22 mouse cellular contexts compared by ENCODE assay signal in the genomic region with DNA sequence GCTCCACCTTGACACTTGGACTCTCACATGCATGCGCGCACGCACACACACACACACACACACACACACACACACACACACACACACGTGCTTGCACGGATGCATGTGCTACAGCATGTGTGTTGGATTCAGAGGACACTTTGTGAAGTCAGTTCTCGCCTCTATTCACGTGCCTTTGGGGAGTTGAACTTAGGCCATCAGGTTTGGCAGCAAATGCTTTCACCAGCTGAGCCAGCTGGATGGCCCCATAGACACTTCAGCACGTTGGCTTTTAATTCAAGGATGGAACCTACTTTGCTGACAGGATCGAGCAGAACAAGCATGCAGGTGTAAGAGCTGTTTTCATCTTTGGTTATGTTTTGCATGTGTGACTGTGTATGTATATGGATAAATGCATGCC. TPM values are rescaled to one million over a fixed set of nuclear protein-coding genes. Genes with fewer than 3 reads are reported as not detected.
"Had no signal": no experiment of that assay in that cellular context is flagged by ENCODE, and none has a peak within 500 bp of the region (broad histone marks: within the 10 kb centered on the region; RNA-seq: fewer than 3 reads in every experiment).

No protein-coding gene starts in this region.

- H3K9me3 ChIP-seq: kidney, embryonic 15.5 days; lung, embryonic 15.5 days; midbrain, embryonic 10.5 days; midbrain, embryonic 15.5 days; neural tube, embryonic 12.5 days; neural tube, embryonic 15.5 days had no signal

- H3K4me3 ChIP-seq: kidney, embryonic 15.5 days; left cerebral cortex, adult 2 months; lung, embryonic 15.5 days; megakaryocyte, embryonic 14.5 days; midbrain, embryonic 10.5 days; midbrain, embryonic 15.5 days; neural tube, embryonic 12.5 days; neural tube, embryonic 15.5 days had no signal

- DNase-seq: kidney, postnatal 10 days; kidney, postnatal 36 days; layer of hippocampus, postnatal 36 days; lung, adult 18-20 months; lung, postnatal 10 days; lung, postnatal 36 days; right cerebral cortex, postnatal 14 days; right cerebral cortex, postnatal 4 days; thymus, adult 2 months; thymus, postnatal 14 days; thymus, postnatal 4 days had no signal

- H3K4me2 ChIP-seq: kidney, embryonic 15.5 days; liver, embryonic 11.5 days; lung, embryonic 15.5 days; midbrain, embryonic 15.5 days; neural tube, embryonic 12.5 days; neural tube, embryonic 15.5 days had no signal

- H3K9ac ChIP-seq: kidney, embryonic 15.5 days; liver, embryonic 14.5 days; lung, embryonic 15.5 days; midbrain, embryonic 15.5 days; neural tube, embryonic 12.5 days; neural tube, embryonic 15.5 days had no signal

- H3K27ac ChIP-seq: kidney, embryonic 15.5 days; left cerebral cortex, adult 2 months; liver, embryonic 14.5 days; lung, embryonic 15.5 days; midbrain, embryonic 10.5 days; midbrain, embryonic 15.5 days; neural tube, embryonic 12.5 days; neural tube, embryonic 15.5 days; stomach, postnatal 0 days had no signal

- ATAC-seq: midbrain, embryonic 15.5 days had no signal

- H3K4me1 ChIP-seq: midbrain, embryonic 10.5 days; midbrain, embryonic 15.5 days; neural tube, embryonic 12.5 days; neural tube, embryonic 15.5 days had no signal

- H3K36me3 ChIP-seq: kidney, embryonic 15.5 days; lung, embryonic 15.5 days; midbrain, embryonic 10.5 days; midbrain, embryonic 15.5 days; neural tube, embryonic 12.5 days; neural tube, embryonic 15.5 days had no signal

- H3K27me3 ChIP-seq: kidney, embryonic 15.5 days; lung, embryonic 15.5 days; midbrain, embryonic 15.5 days; neural tube, embryonic 12.5 days; neural tube, embryonic 15.5 days had no signal

RNA-seq across cellular contexts. Expression of gene Armh1, which starts 30.1 kb away (rescaled TPM):
- polyA plus RNA-seq: liver, embryonic 11.5 days; liver, embryonic 14.5 days had no signal

RNA-seq across cellular contexts. Expression of gene Kif2c, which starts 39.4 kb away (rescaled TPM):
- total RNA-seq: left cerebral cortex, adult 2 months had no signal
